Comparison of ENCODE assay signal across 17 mouse cellular contexts in the genomic region with DNA sequence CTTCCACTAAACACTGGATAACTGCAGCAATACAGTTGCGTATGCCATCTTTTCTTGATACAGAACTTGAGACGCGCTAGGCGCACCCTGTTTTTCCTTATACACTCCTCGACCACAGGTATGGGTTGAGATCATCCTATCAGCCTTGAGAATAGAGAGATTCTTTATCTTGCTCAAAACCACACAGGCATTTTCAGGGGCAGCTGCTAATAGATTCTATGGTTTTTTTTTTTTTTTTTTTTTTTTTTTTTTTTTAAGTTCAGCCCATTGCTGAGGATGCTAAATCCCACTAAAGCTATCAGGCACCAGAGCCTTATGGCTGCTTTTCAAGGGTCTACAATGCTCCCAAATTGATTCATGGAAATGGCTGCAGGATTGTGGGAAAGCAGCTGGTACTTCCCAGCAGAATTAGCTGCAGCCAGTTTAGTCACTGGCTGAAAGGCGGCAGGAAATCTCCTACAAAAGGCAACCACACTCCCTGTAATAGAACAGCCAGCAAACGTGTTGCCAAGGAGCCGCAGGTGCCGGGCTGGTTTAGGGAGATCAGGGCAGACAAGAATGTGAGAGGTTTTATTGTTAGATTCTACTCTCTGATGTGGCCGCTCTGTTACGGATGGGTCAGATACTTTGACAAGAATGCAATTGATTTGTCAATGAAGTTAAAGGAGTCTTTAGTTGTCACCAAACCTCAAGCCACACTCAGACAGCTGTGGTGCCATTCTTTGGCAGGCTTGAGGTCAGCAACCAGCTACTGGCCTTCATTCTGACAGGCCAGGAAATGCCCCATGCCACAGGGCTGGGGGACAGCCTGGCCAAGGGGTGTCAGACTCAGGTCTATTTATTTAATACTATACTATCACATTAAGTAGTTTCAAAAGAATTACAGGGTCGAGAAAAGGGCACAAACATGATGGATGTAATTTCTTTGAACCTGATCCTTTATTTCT. TPM values are rescaled to one million over a fixed set of nuclear protein-coding genes. Genes with fewer than 3 reads are reported as not detected.
DNase-seq lines count a peak whose midpoint lies in the region; ATAC-seq and TF ChIP-seq lines count a peak whose summit lies in the region.
"Had no signal": no experiment of that assay in that cellular context is flagged by ENCODE, and none has a peak within 500 bp of the region (broad histone marks: within the 10 kb centered on the region; RNA-seq: fewer than 3 reads in every experiment).

No protein-coding gene starts in this region.

- H3K27ac ChIP-seq in cerebellum, adult 2 months (ENCODE audit: insufficient read depth, low read length): no peak overlapping the region
- H3K27ac ChIP-seq in hindbrain, embryonic 16.5 days (ENCODE audit: low read depth, low read length): no peak overlapping the region
- no peak overlapping the region for H3K27ac ChIP-seq in neural tube, embryonic 14.5 days (ENCODE audit: low read depth, low read length)
- H3K27ac ChIP-seq in liver, embryonic 11.5 days (ENCODE audit: low read depth, low read length): no peak overlapping the region
- H3K27ac ChIP-seq: embryonic facial prominence, embryonic 10.5 days; heart, adult 2 months; lung, embryonic 15.5 days had no signal

- H3K4me2 ChIP-seq in hindbrain, embryonic 16.5 days (ENCODE audit: low read length): no peak overlapping the region
- no peak overlapping the region for H3K4me2 ChIP-seq in neural tube, embryonic 14.5 days (ENCODE audit: low read depth, low read length)
- H3K4me2 ChIP-seq in liver, embryonic 11.5 days: no peak overlapping the region
- H3K4me2 ChIP-seq: lung, embryonic 15.5 days had no signal

- H3K36me3 ChIP-seq in hindbrain, embryonic 16.5 days (ENCODE audit: control insufficient read depth, insufficient read depth, low read length): no peaks in the 10 kb centered on the region
- H3K36me3 ChIP-seq in neural tube, embryonic 14.5 days (ENCODE audit: control insufficient read depth, insufficient read depth, low read length): no peaks in the 10 kb centered on the region
- H3K36me3 ChIP-seq in liver, embryonic 11.5 days (ENCODE audit: control insufficient read depth, insufficient read depth, low read length): no peaks in the 10 kb centered on the region
- H3K36me3 ChIP-seq: embryonic facial prominence, embryonic 10.5 days; lung, embryonic 15.5 days had no signal

- peak; percentile 22 to 41 for DNase-seq in cerebellum, adult 2 months
- DNase-seq in cerebellum, adult 9-10 months: no peak
- peak; percentile 22 to 33 for DNase-seq in right cerebral cortex, adult 2 months (ENCODE audit: low spot score in 2 of 2)
- DNase-seq in right cerebral cortex, adult 18-20 months: no peak
- no peak for DNase-seq in urinary bladder, postnatal 4 days (ENCODE audit: low spot score in 2 of 2)
- DNase-seq in liver, embryonic 11.5 days (ENCODE audit: low spot score): no peak
- DNase-seq: adrenal gland, postnatal 10 days; heart, adult 2 months; kidney, postnatal 36 days; thymus, adult 18-20 months had no signal

- 52% methylated on average over 12 of the region's 12 CpGs for WGBS in cerebellum, adult 2 months
- 49% methylated on average over 12 of the region's 12 CpGs for WGBS in hindbrain, embryonic 16.5 days
- WGBS in neural tube, embryonic 14.5 days: 50% methylated on average over 12 of the region's 12 CpGs
- 69% methylated on average over 12 of the region's 12 CpGs for WGBS in liver, embryonic 11.5 days

- ATAC-seq in hindbrain, embryonic 16.5 days: peak; percentile 63
- peak; percentile 71; the same call in 1 of the 2 replicates for ATAC-seq in neural tube, embryonic 14.5 days (ENCODE audit: low read depth)
- no peak for ATAC-seq in liver, embryonic 11.5 days (replicated peaks; ENCODE audit: low FRiP score)

- no peak for TF ChIP-seq CTCF in cerebellum, adult 2 months (IDR thresholded peaks at IDR 0.05; ENCODE audit: borderline replicate concordance, insufficient read depth, low read depth, low read length)

- H3K27me3 ChIP-seq in cerebellum, adult 2 months (ENCODE audit: control insufficient read depth, insufficient read depth, low read length): no peaks in the 10 kb centered on the region
- H3K27me3 ChIP-seq in hindbrain, embryonic 16.5 days (replicated peaks; ENCODE audit: control insufficient read depth, insufficient read depth, low read length): no peaks in the 10 kb centered on the region
- H3K27me3 ChIP-seq in neural tube, embryonic 14.5 days (ENCODE audit: control insufficient read depth, insufficient read depth, low read length): no peaks in the 10 kb centered on the region
- H3K27me3 ChIP-seq in liver, embryonic 11.5 days (replicated peaks; ENCODE audit: control insufficient read depth, insufficient read depth, low read length): no peaks in the 10 kb centered on the region
- H3K27me3 ChIP-seq: lung, embryonic 15.5 days had no signal

- H3K4me3 ChIP-seq in cerebellum, adult 2 months (replicated peaks; ENCODE audit: insufficient read depth, low read depth, low read length): no peak overlapping the region
- H3K4me3 ChIP-seq in hindbrain, embryonic 16.5 days (ENCODE audit: low read length): no peak overlapping the region
- no peak overlapping the region for H3K4me3 ChIP-seq in neural tube, embryonic 14.5 days (ENCODE audit: low read depth, low read length)
- no peak overlapping the region for H3K4me3 ChIP-seq in liver, embryonic 11.5 days (ENCODE audit: low read depth, low read length)
- H3K4me3 ChIP-seq: embryonic facial prominence, embryonic 10.5 days; heart, adult 2 months; lung, embryonic 15.5 days had no signal

- H3K4me1 ChIP-seq in cerebellum, adult 2 months (ENCODE audit: control insufficient read depth, insufficient read depth, low read length): no peaks in the 10 kb centered on the region
- peaks cover 5% of the 10 kb centered on the region; the same call in 1 of the 2 replicates for H3K4me1 ChIP-seq in hindbrain, embryonic 16.5 days (ENCODE audit: control insufficient read depth, insufficient read depth, low read depth, low read length)
- no peaks in the 10 kb centered on the region for H3K4me1 ChIP-seq in neural tube, embryonic 14.5 days (ENCODE audit: control insufficient read depth, insufficient read depth, low read length)
- no peaks in the 10 kb centered on the region for H3K4me1 ChIP-seq in liver, embryonic 11.5 days (replicated peaks; ENCODE audit: control insufficient read depth, insufficient read depth, low read length)
- H3K4me1 ChIP-seq: lung, embryonic 15.5 days had no signal

- no peak overlapping the region for H3K9ac ChIP-seq in hindbrain, embryonic 16.5 days (ENCODE audit: low read depth, low read length)
- no peak overlapping the region for H3K9ac ChIP-seq in neural tube, embryonic 14.5 days (replicated peaks; ENCODE audit: low read depth, low read length)
- H3K9ac ChIP-seq in liver, embryonic 11.5 days (ENCODE audit: low read depth, low read length): no peak overlapping the region
- H3K9ac ChIP-seq: lung, embryonic 15.5 days had no signal

- TF ChIP-seq POLR2A in cerebellum, adult 2 months (IDR thresholded peaks at IDR 0.05; ENCODE audit: borderline replicate concordance, insufficient read depth, low read length): no peak

- no peaks in the 10 kb centered on the region for H3K9me3 ChIP-seq in hindbrain, embryonic 16.5 days (ENCODE audit: control insufficient read depth, low read length)
- no peaks in the 10 kb centered on the region for H3K9me3 ChIP-seq in neural tube, embryonic 14.5 days (ENCODE audit: control insufficient read depth, low read length)
- no peaks in the 10 kb centered on the region for H3K9me3 ChIP-seq in liver, embryonic 11.5 days (ENCODE audit: control insufficient read depth, low read length)
- H3K9me3 ChIP-seq: embryonic facial prominence, embryonic 10.5 days; lung, embryonic 15.5 days had no signal

RNA-seq across cellular contexts. Expression of a gene that starts 37.5 kb away (rescaled TPM):
- not detected in 2 replicates for polyA plus RNA-seq in cerebellum, adult 2 months (2012; rRNA removed)
- 0.03 and 0.04 TPM in 2 replicates for polyA plus RNA-seq in hindbrain, embryonic 16.5 days (2015; fragmentation: Nextera tagmentation; extraction: Ambion mirVana)
- polyA plus RNA-seq in neural tube, embryonic 14.5 days (2014; fragmentation: Nextera tagmentation; extraction: Ambion mirVana): 0.03 and 0.05 TPM in 2 replicates
- not detected in 2 replicates for polyA plus RNA-seq in liver, embryonic 11.5 days (2014; fragmentation: Nextera tagmentation; extraction: Ambion mirVana)
- polyA plus RNA-seq: frontal cortex, adult 2 months; heart, adult 2 months; limb, embryonic 11.5 days; small intestine, adult 2 months had no signal

RNA-seq across cellular contexts. Expression of a gene that starts 58.2 kb away (rescaled TPM):
- 19.0 TPM in 2 replicates for polyA plus RNA-seq in cerebellum, adult 2 months (2012; rRNA removed)
- 35.1 and 41.1 TPM in 2 replicates for polyA plus RNA-seq in hindbrain, embryonic 16.5 days (2015; fragmentation: Nextera tagmentation; extraction: Ambion mirVana)
- polyA plus RNA-seq in neural tube, embryonic 14.5 days (2014; fragmentation: Nextera tagmentation; extraction: Ambion mirVana): 40.2 and 41.8 TPM in 2 replicates
- 50.2 and 53.0 TPM in 2 replicates for polyA plus RNA-seq in liver, embryonic 11.5 days (2014; fragmentation: Nextera tagmentation; extraction: Ambion mirVana)

RNA-seq across cellular contexts. Expression of a gene that starts 58.9 kb away (rescaled TPM):
- polyA plus RNA-seq in cerebellum, adult 2 months (2012; rRNA removed): 0.64 and 0.65 TPM in 2 replicates
- 2.1 and 3.3 TPM in 2 replicates for polyA plus RNA-seq in hindbrain, embryonic 16.5 days (2015; fragmentation: Nextera tagmentation; extraction: Ambion mirVana)
- polyA plus RNA-seq in neural tube, embryonic 14.5 days (2014; fragmentation: Nextera tagmentation; extraction: Ambion mirVana): 1.1 and 1.2 TPM in 2 replicates
- 1.8 and 2.2 TPM in 2 replicates for polyA plus RNA-seq in liver, embryonic 11.5 days (2014; fragmentation: Nextera tagmentation; extraction: Ambion mirVana)

Comparison
In these comparisons a context has a peak if more than half of its experiments do, and no peak if none do; other contexts are left out.
1. DNase-seq: peak in cerebellum, adult 2 months (2 of 2) and right cerebral cortex, adult 2 months (2 of 2); none in cerebellum, adult 9-10 months (single experiment), right cerebral cortex, adult 18-20 months (single experiment), urinary bladder, postnatal 4 days (0 of 2) and liver, embryonic 11.5 days (single experiment).